Mouse (Mus musculus): Measurements from ENCODE around the gene Clec10a. TPM values are rescaled to one million over a fixed set of nuclear protein-coding genes. Genes with fewer than 3 reads are reported as not detected.

The Clec10a gene
- polyA plus RNA-seq, 1 experiment from 2014 or later = 0.89 TPM

DNA sequence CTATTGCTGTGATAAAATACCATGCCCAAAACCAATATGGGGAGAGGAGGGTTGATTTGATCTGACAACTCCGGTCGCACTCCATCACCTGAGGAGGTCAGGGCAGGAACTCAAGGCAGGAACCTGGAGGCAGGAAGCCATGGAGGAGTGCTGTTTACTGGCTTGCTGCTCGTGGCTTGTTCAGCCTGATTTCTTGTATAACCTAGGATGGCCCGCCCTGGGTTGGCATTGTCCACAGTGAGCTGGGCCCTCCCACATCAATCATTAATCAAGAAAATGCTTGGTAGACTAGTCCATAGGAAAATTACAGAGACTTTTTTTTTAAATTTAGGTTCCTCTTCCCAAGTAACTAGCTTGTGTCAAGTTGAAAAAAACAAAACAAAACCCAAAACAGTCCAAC lies 18.5 kb downstream of the Clec10a start:
- H3K4me1 ChIP-seq (ENCODE audit: control insufficient read depth, insufficient read depth, low read length) = no peaks in the 10 kb centered on the region
- H3K36me3 ChIP-seq (ENCODE audit: control insufficient read depth, insufficient read depth, low read length) = no peaks in the 10 kb centered on the region
- H3K27me3 ChIP-seq (ENCODE audit: control insufficient read depth, insufficient read depth, low read length) = no peaks in the 10 kb centered on the region
- no peak overlapping the region for H3K4me3 ChIP-seq (ENCODE audit: low read depth, low read length)
- no peak for ATAC-seq (ENCODE audit: low FRiP score)
- WGBS = 76% methylated on average over 4 of the region's 4 CpGs
- no peak overlapping the region for H3K4me2 ChIP-seq
- no peaks in the 10 kb centered on the region for H3K9me3 ChIP-seq (ENCODE audit: control insufficient read depth, low read length)
- no peak overlapping the region for H3K9ac ChIP-seq (ENCODE audit: low read length)
- no peak for DNase-seq (ENCODE audit: low spot score, missing footprints)
- no peak overlapping the region for H3K27ac ChIP-seq (ENCODE audit: low read depth, low read length)

DNA sequence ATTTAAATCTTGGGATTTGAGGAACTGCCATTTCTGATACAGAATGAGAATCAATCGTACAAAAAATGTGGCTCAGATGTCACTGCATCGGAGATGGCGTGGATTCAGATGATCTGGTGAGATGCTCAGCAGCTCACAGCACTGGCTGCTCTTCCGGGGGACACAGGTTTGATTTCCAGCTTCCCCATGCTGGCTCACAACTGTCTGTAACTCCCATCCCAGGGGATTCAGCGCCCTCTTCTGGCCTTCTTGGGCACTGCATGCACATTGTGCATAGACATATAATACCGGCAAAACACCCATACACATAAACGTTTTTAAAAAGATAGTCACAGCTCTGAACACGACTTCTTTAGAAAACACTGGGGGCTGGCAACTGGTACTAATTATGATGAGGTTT lies 21.6 kb downstream of the Clec10a start:
- Histone ChIP-seq H3K9ac (ENCODE audit: low read length) (no peak overlapping the region), H3K4me3 (ENCODE audit: low read depth, low read length) (no peak overlapping the region), H3K4me2 (no peak overlapping the region), H3K27me3 (ENCODE audit: control insufficient read depth, insufficient read depth, low read length) (no peaks in the 10 kb centered on the region), H3K4me1 (ENCODE audit: control insufficient read depth, insufficient read depth, low read length) (no peaks in the 10 kb centered on the region), H3K27ac (ENCODE audit: low read depth, low read length) (no peak overlapping the region), H3K9me3 (ENCODE audit: control insufficient read depth, low read length) (no peaks in the 10 kb centered on the region), H3K36me3 (ENCODE audit: control insufficient read depth, insufficient read depth, low read length) (no peaks in the 10 kb centered on the region)
- ATAC-seq (ENCODE audit: low FRiP score) = no peak
- peak; percentile 84 for DNase-seq (ENCODE audit: low spot score, missing footprints)
- WGBS = 68% methylated on average over 8 of the region's 8 CpGs

- H3K4me2 ChIP-seq = no peak overlapping the region
- no peak for ATAC-seq (ENCODE audit: low FRiP score)
These were observed 22.3 kb downstream of the Clec10a start for GRCm38 (mm10) chr11:70178311-70178710.

DNA sequence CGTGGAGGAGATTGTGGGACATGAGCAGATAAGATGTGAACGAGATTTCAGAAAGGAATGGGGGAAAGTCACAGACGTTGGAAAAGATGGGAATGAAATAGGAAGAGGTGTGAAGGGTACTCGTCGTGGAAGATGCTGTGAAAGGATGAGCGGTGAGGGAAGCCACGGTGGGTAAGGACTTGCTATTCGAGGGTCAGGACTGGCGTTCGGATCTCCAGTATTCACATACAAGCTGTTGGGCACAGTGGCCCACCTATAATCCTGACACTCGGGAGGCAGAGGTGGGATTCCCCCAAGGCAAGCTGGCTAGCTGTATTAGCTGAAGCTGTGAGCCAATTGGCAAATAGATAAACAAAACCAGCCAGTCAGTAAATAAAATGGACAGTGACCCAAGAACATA lies 22.8 kb downstream of the Clec10a start:
- Histone ChIP-seq H3K27me3 (ENCODE audit: control insufficient read depth, insufficient read depth, low read length) (no peaks in the 10 kb centered on the region), H3K9ac (ENCODE audit: low read length) (no peak overlapping the region), H3K4me3 (ENCODE audit: low read depth, low read length) (no peak overlapping the region), H3K4me2 (no peak overlapping the region), H3K27ac (ENCODE audit: low read depth, low read length) (no peak overlapping the region), H3K4me1 (ENCODE audit: control insufficient read depth, insufficient read depth, low read length) (no peaks in the 10 kb centered on the region), H3K9me3 (ENCODE audit: control insufficient read depth, low read length) (no peaks in the 10 kb centered on the region), H3K36me3 (ENCODE audit: control insufficient read depth, insufficient read depth, low read length) (no peaks in the 10 kb centered on the region)
- ATAC-seq (ENCODE audit: low FRiP score) (no peak), DNase-seq (ENCODE audit: low spot score, missing footprints) (peak; percentile 54)
- WGBS = 82% methylated on average over 11 of the region's 11 CpGs

More at GRCm38 (mm10) chr11:70178311-70178710, 22.3 kb downstream of the Clec10a start:
- Histone ChIP-seq H3K4me1 (ENCODE audit: control insufficient read depth, insufficient read depth, low read length) (no peaks in the 10 kb centered on the region), H3K9me3 (ENCODE audit: control insufficient read depth, low read length) (no peaks in the 10 kb centered on the region), H3K9ac (ENCODE audit: low read length) (no peak overlapping the region), H3K36me3 (ENCODE audit: control insufficient read depth, insufficient read depth, low read length) (no peaks in the 10 kb centered on the region), H3K4me3 (ENCODE audit: low read depth, low read length) (no peak overlapping the region), H3K27me3 (ENCODE audit: control insufficient read depth, insufficient read depth, low read length) (no peaks in the 10 kb centered on the region), H3K27ac (ENCODE audit: low read depth, low read length) (no peak overlapping the region)
- 87% methylated on average over 11 of the region's 11 CpGs for WGBS
- no peak for DNase-seq (ENCODE audit: low spot score, missing footprints)

- no peak overlapping the region for H3K4me2 ChIP-seq
- ATAC-seq (ENCODE audit: low FRiP score) = no peak
- H3K9ac ChIP-seq (ENCODE audit: low read length) = no peak overlapping the region
- H3K27me3 ChIP-seq (ENCODE audit: control insufficient read depth, insufficient read depth, low read length) = no peaks in the 10 kb centered on the region
- peak; percentile 86 for DNase-seq (ENCODE audit: low spot score, missing footprints)
- H3K9me3 ChIP-seq (ENCODE audit: control insufficient read depth, low read length) = no peaks in the 10 kb centered on the region
- no peak overlapping the region for H3K4me3 ChIP-seq (ENCODE audit: low read depth, low read length)
- H3K27ac ChIP-seq (ENCODE audit: low read depth, low read length) = no peak overlapping the region
- no peaks in the 10 kb centered on the region for H3K36me3 ChIP-seq (ENCODE audit: control insufficient read depth, insufficient read depth, low read length)
- 30% methylated on average over 14 of the region's 14 CpGs for WGBS
- H3K4me1 ChIP-seq (ENCODE audit: control insufficient read depth, insufficient read depth, low read length) = no peaks in the 10 kb centered on the region
These were observed 23.4 kb downstream of the Clec10a start for GRCm38 (mm10) chr11:70179401-70179800.

- Histone ChIP-seq H3K27me3 (ENCODE audit: control insufficient read depth, insufficient read depth, low read length) (no peaks in the 10 kb centered on the region), H3K4me2 (no peak overlapping the region), H3K36me3 (ENCODE audit: control insufficient read depth, insufficient read depth, low read length) (no peaks in the 10 kb centered on the region), H3K27ac (ENCODE audit: low read depth, low read length) (no peak overlapping the region), H3K4me1 (ENCODE audit: control insufficient read depth, insufficient read depth, low read length) (no peaks in the 10 kb centered on the region), H3K9me3 (ENCODE audit: control insufficient read depth, low read length) (no peaks in the 10 kb centered on the region), H3K9ac (ENCODE audit: low read length) (no peak overlapping the region), H3K4me3 (ENCODE audit: low read depth, low read length) (no peak overlapping the region)
- DNase-seq (ENCODE audit: low spot score, missing footprints) (peak; percentile 41), ATAC-seq (ENCODE audit: low FRiP score) (no peak)
- WGBS = 91% methylated on average over 4 of the region's 4 CpGs
These were observed 24.5 kb downstream of the Clec10a start for GRCm38 (mm10) chr11:70180496-70180895.

DNA sequence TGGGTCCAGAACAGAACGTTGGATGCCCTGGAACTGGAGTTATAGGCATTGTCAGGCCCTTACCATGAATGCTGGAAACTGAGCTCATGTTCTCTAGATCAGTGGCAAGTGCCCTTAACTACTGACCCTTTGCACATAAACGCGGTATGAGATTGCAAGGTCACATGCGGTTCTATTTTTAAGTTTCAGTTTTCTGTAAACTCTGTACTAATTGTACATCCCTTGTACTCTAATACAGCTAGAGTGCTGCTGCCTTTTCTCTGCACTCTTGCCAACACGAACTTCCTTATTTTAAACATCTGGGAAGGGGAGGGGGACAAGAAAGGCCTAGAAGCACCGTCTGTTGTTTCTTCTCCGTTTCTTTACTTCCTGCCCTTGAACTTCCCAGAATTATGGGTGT lies 29.1 kb downstream of the Clec10a start:
- Histone ChIP-seq H3K4me2 (no peak overlapping the region), H3K9me3 (ENCODE audit: control insufficient read depth, low read length) (no peaks in the 10 kb centered on the region), H3K4me3 (ENCODE audit: low read depth, low read length) (no peak overlapping the region), H3K9ac (ENCODE audit: low read length) (no peak overlapping the region), H3K4me1 (ENCODE audit: control insufficient read depth, insufficient read depth, low read length) (no peaks in the 10 kb centered on the region), H3K27me3 (ENCODE audit: control insufficient read depth, insufficient read depth, low read length) (no peaks in the 10 kb centered on the region), H3K36me3 (ENCODE audit: control insufficient read depth, insufficient read depth, low read length) (no peaks in the 10 kb centered on the region), H3K27ac (ENCODE audit: low read depth, low read length) (no peak overlapping the region)
- 82% methylated on average over 7 of the region's 7 CpGs for WGBS
- no peak for ATAC-seq (ENCODE audit: low FRiP score)
- peak; percentile 73 for DNase-seq (ENCODE audit: low spot score, missing footprints)

DNA sequence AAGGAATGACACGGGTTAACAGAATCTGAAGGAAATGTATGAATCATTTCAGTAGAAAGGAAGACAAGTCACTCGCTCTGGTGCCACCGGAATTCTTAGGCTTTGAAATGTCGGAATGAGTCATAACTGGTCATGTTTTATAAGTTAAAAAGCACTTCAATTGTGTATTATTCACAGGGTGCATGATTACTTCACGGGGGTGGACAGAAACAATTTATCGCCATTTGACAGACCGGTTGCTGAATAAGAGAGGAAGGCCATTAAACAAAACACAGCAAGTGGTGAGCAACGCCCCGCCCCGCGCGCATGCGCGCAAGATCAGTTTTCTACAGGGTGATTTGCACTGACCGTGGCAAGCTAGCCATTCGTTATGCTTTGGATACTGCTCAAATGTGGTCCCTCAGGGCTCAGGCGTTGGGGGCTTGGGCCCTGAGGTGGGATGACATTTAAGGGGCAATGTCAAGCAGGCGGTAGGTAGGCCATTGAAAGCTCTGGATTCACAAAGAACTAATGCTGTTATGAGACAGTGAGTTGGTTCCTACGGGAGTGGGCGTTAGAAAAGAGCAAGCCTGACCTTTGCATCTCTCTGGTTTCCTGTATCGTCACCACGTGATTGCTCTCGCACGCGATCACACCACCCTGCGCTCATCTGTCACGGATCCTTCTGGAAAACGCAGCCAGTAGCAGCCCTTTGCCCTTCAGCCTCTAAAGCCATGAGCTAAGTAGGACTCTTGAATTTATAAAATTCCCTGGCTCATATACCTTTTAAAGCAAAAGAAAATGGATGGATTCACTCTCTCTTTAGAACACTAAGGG lies 33.5 kb downstream of the Clec10a start:
- no peak overlapping the region for H3K4me2 ChIP-seq
- DNase-seq (ENCODE audit: low spot score, missing footprints) = peak; percentile 33
- WGBS = 93% methylated on average over 28 of the region's 28 CpGs
- H3K27ac ChIP-seq (ENCODE audit: low read depth, low read length) = no peak overlapping the region
- no peaks in the 10 kb centered on the region for H3K27me3 ChIP-seq (ENCODE audit: control insufficient read depth, insufficient read depth, low read length)
- H3K4me3 ChIP-seq (ENCODE audit: low read depth, low read length) = no peak overlapping the region
- no peaks in the 10 kb centered on the region for H3K36me3 ChIP-seq (ENCODE audit: control insufficient read depth, insufficient read depth, low read length)
- H3K9me3 ChIP-seq (ENCODE audit: control insufficient read depth, low read length) = no peaks in the 10 kb centered on the region
- ATAC-seq (ENCODE audit: low FRiP score) = no peak
- H3K9ac ChIP-seq (ENCODE audit: low read length) = no peak overlapping the region
- H3K4me1 ChIP-seq (ENCODE audit: control insufficient read depth, insufficient read depth, low read length) = no peaks in the 10 kb centered on the region

DNA sequence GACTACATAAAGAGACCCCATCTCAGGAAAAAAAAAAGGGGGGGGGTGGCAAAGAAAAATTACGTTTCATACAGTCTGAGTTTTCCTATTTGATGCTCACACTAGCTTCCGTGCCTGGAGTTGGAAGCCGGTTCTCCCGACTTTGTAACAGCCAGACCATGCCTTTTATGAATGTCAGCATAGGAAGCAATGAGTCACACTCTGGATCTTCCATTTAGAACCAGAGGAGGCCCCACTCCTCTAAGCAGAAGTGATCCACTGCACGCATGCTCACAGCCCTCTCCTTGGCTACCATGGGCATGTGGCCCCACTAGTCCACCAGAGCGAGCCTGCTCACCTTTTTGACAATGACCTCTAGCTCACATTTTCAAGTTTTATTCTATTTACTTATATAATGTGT lies 35.2 kb downstream of the Clec10a start:
- H3K9me3 ChIP-seq (ENCODE audit: control insufficient read depth, low read length) = no peaks in the 10 kb centered on the region
- no peaks in the 10 kb centered on the region for H3K36me3 ChIP-seq (ENCODE audit: control insufficient read depth, insufficient read depth, low read length)
- H3K27ac ChIP-seq (ENCODE audit: low read depth, low read length) = no peak overlapping the region
- DNase-seq (ENCODE audit: low spot score, missing footprints) (no peak), ATAC-seq (ENCODE audit: low FRiP score) (no peak)
- no peaks in the 10 kb centered on the region for H3K4me1 ChIP-seq (ENCODE audit: control insufficient read depth, insufficient read depth, low read length)
- no peak overlapping the region for H3K4me2 ChIP-seq
- H3K27me3 ChIP-seq (ENCODE audit: control insufficient read depth, insufficient read depth, low read length) = no peaks in the 10 kb centered on the region
- no peak overlapping the region for H3K9ac ChIP-seq (ENCODE audit: low read length)
- 81% methylated on average over 6 of the region's 6 CpGs for WGBS
- no peak overlapping the region for H3K4me3 ChIP-seq (ENCODE audit: low read depth, low read length)

All from midbrain, embryonic 11.5 days (tissue).